Mouse (Mus musculus): ENCODE data around the gene Cd84. TPM values are rescaled to one million over a fixed set of nuclear protein-coding genes. Genes with fewer than 3 reads are reported as not detected.
"Not testable (repeated sequence)": the region's sequence is repeated elsewhere in the genome, so short reads cannot be mapped to it uniquely, and the experiment has no call there.

Gene Cd84
- not detected in 2 replicates for polyA plus RNA-seq (2012)

DNA sequence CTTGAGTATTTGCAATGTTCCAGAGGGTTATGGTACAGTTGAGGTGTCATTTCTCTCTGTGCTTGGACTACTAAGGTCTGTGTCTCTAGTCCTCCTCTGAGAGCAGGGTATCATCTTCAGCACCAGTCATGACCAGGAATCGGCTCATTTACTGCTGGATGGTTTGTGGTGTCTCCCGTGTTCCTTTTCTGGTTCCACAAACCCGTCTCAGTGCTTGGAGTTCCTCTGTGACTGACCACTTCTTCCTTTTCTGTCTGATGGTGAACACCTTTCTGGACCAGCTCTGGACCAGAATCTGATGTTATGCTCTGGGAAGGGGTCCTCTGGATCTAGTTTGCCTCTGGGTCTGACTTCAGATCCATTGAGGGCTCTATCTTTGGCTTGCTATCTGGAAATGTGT is at the start of gene Cd84:
Gene Cd84, plus strand, starts transcription at position 210 of the 400 bp plus-strand sequence.
- H3K4me3 ChIP-seq (replicated peaks) = no peak within 1 kb of the TSS

DNA sequence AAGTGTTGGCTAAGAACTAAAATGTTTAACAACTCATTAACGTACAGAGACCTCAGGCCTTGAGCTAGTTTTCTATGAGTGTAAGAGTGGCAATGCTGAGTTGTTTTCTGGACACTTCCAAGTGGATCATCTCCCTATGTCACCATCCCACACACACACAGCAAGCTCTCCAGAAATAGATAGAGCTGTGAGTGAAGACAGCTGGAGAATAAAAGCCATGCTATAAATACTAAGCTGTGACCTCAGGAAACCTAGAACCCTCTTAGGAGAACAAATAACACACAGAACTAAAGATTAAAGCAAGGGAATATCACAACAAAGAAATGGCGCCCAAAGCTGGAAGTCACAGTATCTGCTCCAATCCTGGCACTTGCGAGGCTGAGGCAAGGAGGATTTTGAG is 48.0 kb upstream of the Cd84 start:
- no peak overlapping the region for H3K4me3 ChIP-seq (replicated peaks)
- H3K27me3 ChIP-seq (ENCODE audit: control insufficient read depth) = no peaks in the 10 kb centered on the region
- TF ChIP-seq TAL1 (IDR thresholded peaks at IDR 0.05; ENCODE audit: low read length) (no peak), GATA1 (IDR thresholded peaks at IDR 0.05; ENCODE audit: low read length) (no peak)
- H3K4me1 ChIP-seq (ENCODE audit: control insufficient read depth) = peaks cover 19% of the 10 kb centered on the region
- H3K36me3 ChIP-seq (ENCODE audit: control insufficient read depth) = no peaks in the 10 kb centered on the region
- H3K9me3 ChIP-seq (ENCODE audit: control insufficient read depth, low read length) = no peaks in the 10 kb centered on the region

More for the DNA sequence above, at the start of gene Cd84:
- no peaks in the 10 kb centered on the region for H3K36me3 ChIP-seq (ENCODE audit: control insufficient read depth)
- H3K9me3 ChIP-seq (ENCODE audit: control insufficient read depth, low read length) = no peaks in the 10 kb centered on the region
- H3K27me3 ChIP-seq (ENCODE audit: control insufficient read depth) = no peaks in the 10 kb centered on the region
- TF ChIP-seq GATA1 (IDR thresholded peaks at IDR 0.05; ENCODE audit: low read length) (no peak), TAL1 (IDR thresholded peaks at IDR 0.05; ENCODE audit: low read length) (no peak)
- H3K4me1 ChIP-seq (ENCODE audit: control insufficient read depth) = no peaks in the 10 kb centered on the region

DNA sequence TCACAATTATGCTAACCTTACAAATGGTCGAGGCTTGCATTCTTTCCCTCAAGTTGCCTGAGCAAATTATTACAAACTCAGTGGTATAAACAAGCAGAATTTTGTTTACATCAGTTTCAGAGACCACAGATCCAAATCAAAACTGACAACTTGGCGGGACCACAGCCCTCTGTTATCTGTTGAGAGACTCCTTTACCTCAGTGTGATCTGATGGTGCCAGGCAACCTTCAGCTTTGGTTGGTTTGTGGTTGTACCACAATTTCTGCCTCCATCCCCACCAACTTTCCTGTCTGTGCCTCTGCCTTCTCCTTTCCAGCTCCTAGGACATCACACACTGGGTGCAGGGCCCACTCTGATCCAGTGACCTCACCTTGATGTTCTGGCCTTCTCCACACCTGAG is 43.3 kb upstream of the Cd84 start:
- Histone ChIP-seq H3K4me1 (ENCODE audit: control insufficient read depth) (peaks cover 17% of the 10 kb centered on the region), H3K27me3 (ENCODE audit: control insufficient read depth) (no peaks in the 10 kb centered on the region), H3K4me3 (replicated peaks) (no peak overlapping the region), H3K9me3 (ENCODE audit: control insufficient read depth, low read length) (no peaks in the 10 kb centered on the region), H3K36me3 (ENCODE audit: control insufficient read depth) (no peaks in the 10 kb centered on the region)
- no peak for TF ChIP-seq TAL1 (IDR thresholded peaks at IDR 0.05; ENCODE audit: low read length)
- TF ChIP-seq GATA1 (IDR thresholded peaks at IDR 0.05; ENCODE audit: low read length) = no peak

DNA sequence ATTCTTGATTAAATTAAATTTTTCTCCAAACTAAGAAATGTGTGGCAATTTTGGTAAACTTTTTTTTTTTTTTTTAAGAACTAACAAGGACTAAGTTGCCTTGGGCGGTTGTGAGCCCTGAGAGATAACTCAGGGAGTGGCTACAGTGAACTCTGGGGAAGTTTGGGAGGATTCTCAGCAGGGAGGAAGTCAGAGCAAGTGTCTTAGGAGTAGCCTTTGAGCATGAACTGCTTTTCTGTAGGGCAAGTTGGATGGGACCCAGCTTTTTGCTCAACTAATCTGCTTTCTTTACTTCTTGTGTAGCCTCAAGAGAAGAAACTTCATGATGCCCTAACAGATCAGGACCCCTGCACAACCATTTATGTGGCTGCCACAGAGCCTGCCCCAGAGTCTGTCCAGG is 41.7 kb upstream of the Cd84 start:
- TF ChIP-seq GATA1 (IDR thresholded peaks at IDR 0.05; ENCODE audit: low read length) (no peak), TAL1 (IDR thresholded peaks at IDR 0.05; ENCODE audit: low read length) (no peak)
- Histone ChIP-seq H3K9me3 (ENCODE audit: control insufficient read depth, low read length) (no peaks in the 10 kb centered on the region), H3K36me3 (ENCODE audit: control insufficient read depth) (no peaks in the 10 kb centered on the region), H3K27me3 (ENCODE audit: control insufficient read depth) (no peaks in the 10 kb centered on the region), H3K4me1 (ENCODE audit: control insufficient read depth) (peaks cover 17% of the 10 kb centered on the region), H3K4me3 (replicated peaks) (no peak overlapping the region)

DNA sequence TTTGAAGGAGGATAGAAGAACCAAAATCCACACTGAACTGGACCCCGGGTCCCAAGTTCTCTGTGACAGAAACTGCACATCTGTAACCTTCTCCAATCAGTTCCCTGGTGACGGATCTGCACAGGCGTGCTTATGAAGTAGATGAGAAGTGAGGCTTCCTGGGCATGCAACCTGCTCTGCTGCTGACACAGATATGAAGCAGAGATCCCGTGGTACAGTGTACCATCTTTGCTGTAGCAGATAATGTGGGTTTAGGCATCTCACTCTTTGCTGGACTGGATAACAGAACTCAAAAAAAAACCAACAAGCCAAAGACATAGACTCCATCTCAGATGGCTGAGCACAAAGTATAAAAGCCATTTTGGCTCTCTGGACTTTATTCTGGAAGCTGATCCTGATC is 39.8 kb upstream of the Cd84 start:
- TF ChIP-seq TAL1 (IDR thresholded peaks at IDR 0.05; ENCODE audit: low read length) = no peak
- TF ChIP-seq GATA1 (IDR thresholded peaks at IDR 0.05; ENCODE audit: low read length) = no peak
- Histone ChIP-seq H3K9me3 (ENCODE audit: control insufficient read depth, low read length) (no peaks in the 10 kb centered on the region), H3K36me3 (ENCODE audit: control insufficient read depth) (no peaks in the 10 kb centered on the region), H3K4me1 (ENCODE audit: control insufficient read depth) (peaks cover 17% of the 10 kb centered on the region), H3K4me3 (replicated peaks) (no peak overlapping the region), H3K27me3 (ENCODE audit: control insufficient read depth) (no peaks in the 10 kb centered on the region)

DNA sequence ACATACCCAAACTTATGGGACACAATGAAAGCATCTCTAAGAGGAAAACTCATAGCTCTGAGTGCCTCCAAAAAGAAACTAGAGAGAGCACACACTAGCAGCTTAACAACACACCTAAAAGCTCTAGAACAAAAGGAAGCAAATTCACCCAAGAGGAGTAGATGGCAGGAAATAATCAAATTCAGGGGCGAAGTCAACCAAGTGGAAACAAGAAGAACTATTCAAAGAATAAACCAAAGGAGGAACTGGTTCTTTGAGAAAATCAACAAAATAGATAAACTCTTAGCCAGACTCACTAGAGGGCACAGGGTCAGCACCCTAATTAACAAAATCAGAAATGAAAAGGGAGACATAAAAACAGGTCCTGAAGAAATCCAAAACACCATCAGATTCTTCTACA is 28.4 kb upstream of the Cd84 start:
- H3K4me3 ChIP-seq (replicated peaks); H3K27me3 ChIP-seq (ENCODE audit: control insufficient read depth); H3K4me1 ChIP-seq (ENCODE audit: control insufficient read depth); H3K36me3 ChIP-seq (ENCODE audit: control insufficient read depth); H3K9me3 ChIP-seq (ENCODE audit: control insufficient read depth, low read length): not testable (repeated sequence)

DNA sequence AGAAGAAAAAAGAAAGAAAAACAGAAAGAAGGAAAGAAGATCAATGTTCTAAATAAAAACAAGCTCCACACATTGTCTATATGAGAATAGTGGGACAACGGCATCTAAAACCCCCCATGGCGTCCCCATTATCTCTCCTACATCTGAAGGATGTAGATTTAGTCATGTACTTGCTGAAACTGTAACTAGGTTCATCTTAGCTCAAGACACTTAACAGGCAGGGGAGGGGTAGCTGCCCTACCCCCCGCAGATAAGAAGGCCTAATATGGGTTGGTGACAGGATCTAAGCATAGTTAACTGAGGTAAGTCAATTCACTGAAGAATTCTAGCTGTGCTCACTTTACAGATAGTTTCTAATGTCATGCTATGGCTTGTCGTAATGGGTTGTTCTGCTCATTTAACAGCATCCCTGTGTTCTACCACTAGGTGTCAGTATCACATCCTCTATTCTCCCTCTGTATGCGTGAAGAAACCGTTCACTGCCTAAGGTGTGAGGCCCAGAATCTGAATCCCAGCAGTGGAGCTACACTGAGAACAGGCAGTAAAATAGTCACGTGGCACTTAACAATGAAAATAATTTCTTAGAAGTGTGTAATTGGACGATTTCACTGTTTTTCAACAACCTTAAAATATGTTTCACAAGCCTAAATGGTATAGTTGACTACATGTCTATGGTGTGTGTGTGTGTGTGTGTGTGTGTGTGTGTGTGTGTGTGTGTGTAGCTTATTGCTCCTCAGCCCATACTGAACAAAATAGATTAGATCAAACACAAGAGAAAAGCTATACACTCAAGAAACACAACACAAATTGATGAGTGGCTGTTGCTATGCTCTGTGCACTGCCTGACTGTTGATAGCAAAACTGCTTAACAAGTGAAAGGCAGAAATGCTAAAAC is 23.7 kb upstream of the Cd84 start:
- no peaks in the 10 kb centered on the region for H3K36me3 ChIP-seq (ENCODE audit: control insufficient read depth)
- no peak overlapping the region for H3K4me3 ChIP-seq (replicated peaks)
- TF ChIP-seq TAL1 (IDR thresholded peaks at IDR 0.05; ENCODE audit: low read length) (no peak), GATA1 (IDR thresholded peaks at IDR 0.05; ENCODE audit: low read length) (no peak)
- H3K9me3 ChIP-seq (ENCODE audit: control insufficient read depth, low read length) = no peaks in the 10 kb centered on the region
- no peaks in the 10 kb centered on the region for H3K4me1 ChIP-seq (ENCODE audit: control insufficient read depth)
- H3K27me3 ChIP-seq (ENCODE audit: control insufficient read depth) = no peaks in the 10 kb centered on the region

DNA sequence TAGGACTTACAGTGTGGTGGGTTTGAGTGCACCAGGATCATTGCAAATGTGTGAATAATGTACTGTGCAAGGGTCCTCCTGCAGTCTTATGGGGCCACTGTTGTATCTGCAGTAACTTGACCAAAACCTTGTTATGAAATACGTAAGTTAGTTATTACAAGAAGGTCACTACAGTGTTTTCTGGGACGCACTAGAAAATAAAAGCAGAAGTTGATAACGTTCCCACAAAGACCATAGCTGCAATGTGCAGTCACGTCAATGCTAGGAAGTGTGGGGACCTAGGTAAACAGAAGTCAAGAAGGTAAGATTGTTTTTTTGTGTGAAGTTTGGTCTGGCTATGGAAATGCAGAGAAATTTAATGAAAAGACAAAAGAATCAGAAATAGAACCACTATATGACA is 22.5 kb upstream of the Cd84 start:
- no peaks in the 10 kb centered on the region for H3K9me3 ChIP-seq (ENCODE audit: control insufficient read depth, low read length)
- H3K27me3 ChIP-seq (ENCODE audit: control insufficient read depth) = no peaks in the 10 kb centered on the region
- H3K36me3 ChIP-seq (ENCODE audit: control insufficient read depth) = no peaks in the 10 kb centered on the region
- TF ChIP-seq TAL1 (IDR thresholded peaks at IDR 0.05; ENCODE audit: low read length) (no peak), GATA1 (IDR thresholded peaks at IDR 0.05; ENCODE audit: low read length) (no peak)
- no peak overlapping the region for H3K4me3 ChIP-seq (replicated peaks)
- no peaks in the 10 kb centered on the region for H3K4me1 ChIP-seq (ENCODE audit: control insufficient read depth)

DNA sequence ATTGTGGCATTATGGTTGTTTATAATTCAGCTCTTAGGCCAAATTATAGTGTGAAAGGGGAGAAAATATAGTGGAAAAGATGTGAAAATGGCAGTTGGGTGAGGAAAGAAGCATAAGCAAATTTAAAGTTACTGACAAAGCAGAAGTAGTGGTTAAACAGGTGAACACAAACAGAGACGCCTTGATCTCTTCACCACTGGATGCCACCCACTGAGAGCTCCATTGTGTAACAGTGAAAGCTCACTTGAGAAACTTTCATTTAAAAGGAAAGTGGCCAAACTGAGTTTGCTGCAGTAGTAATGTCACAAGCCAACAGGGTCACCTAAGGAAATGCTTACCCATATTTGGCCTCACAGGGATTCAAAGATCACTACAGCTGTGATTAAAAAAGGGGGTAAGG is 18.2 kb upstream of the Cd84 start:
- no peaks in the 10 kb centered on the region for H3K9me3 ChIP-seq (ENCODE audit: control insufficient read depth, low read length)
- no peak overlapping the region for H3K4me3 ChIP-seq (replicated peaks)
- H3K4me1 ChIP-seq (ENCODE audit: control insufficient read depth) = no peaks in the 10 kb centered on the region
- H3K36me3 ChIP-seq (ENCODE audit: control insufficient read depth) = no peaks in the 10 kb centered on the region
- TF ChIP-seq TAL1 (IDR thresholded peaks at IDR 0.05; ENCODE audit: low read length) (no peak), GATA1 (IDR thresholded peaks at IDR 0.05; ENCODE audit: low read length) (no peak)
- no peaks in the 10 kb centered on the region for H3K27me3 ChIP-seq (ENCODE audit: control insufficient read depth)

DNA sequence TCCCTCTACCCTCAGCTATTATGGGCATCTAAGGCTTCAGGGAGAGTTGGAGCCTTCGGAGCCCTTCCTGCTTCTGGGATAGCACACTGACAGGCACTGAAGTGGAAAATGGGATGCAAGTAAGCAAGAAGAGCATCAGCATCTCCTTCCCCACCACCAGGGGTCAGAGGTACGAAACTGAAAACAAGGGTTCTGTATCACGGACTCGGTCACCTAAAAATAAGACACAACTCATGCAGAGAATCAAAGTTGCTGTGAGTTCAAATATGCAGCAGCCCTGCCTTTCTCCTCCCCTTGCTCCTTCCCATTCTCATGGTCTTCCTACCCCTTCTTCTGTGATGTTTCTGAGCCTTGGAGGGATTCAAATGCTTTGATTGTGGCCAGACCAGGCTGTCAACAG is 14.0 kb upstream of the Cd84 start:
- Histone ChIP-seq H3K9me3 (ENCODE audit: control insufficient read depth, low read length) (no peaks in the 10 kb centered on the region), H3K4me3 (replicated peaks) (no peak overlapping the region), H3K4me1 (ENCODE audit: control insufficient read depth) (no peaks in the 10 kb centered on the region), H3K36me3 (ENCODE audit: control insufficient read depth) (no peaks in the 10 kb centered on the region), H3K27me3 (ENCODE audit: control insufficient read depth) (no peaks in the 10 kb centered on the region)
- TF ChIP-seq GATA1 (IDR thresholded peaks at IDR 0.05; ENCODE audit: low read length) (no peak), TAL1 (IDR thresholded peaks at IDR 0.05; ENCODE audit: low read length) (no peak)
